Mouse (Mus musculus): Measurements from ENCODE around the gene Cpm. TPM values are rescaled to one million over a fixed set of nuclear protein-coding genes. Genes with fewer than 3 reads are reported as not detected.

The Cpm gene
- total and polyA plus RNA-seq, 3 experiments = 0.04 to 0.31 (median 0.17) TPM

DNA sequence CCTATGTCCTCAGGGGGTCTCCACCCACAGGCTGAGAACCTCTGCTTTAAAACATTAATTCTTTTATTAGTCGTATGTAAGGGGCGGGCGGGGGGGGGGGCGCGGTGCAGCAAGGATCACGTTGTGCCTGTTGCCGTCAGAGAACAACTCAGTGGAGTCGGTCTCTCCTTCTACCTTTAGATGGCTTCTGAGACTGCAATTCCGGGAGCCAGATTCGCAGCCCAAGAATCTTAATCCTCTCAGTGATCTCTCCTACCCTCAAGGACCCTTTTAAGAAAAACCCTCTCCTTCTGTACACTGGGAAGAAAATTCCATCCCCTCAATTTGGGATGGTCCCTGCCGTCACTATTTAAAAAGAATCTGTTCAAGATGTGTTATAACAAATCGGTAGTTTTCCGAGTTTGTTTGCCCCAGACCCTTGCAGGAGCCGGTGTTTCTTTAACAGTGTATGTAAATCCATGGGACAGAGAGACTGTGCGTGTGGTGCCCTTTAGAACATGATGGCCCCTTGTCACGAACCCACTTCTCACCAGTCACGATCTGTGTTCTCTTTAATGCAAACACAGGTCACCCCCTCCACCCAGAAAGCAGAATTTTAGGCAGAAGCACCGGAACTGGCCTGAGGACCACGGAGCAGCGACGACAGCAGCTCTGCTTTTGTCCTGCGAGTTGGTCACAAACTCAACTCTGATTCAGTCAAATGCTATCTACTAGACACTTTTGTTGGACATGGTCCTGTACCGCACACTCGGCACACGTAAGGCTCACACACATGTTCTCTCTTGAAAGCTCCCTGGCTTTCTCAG, 734 bp upstream of the Cpm start:
- H3K79me2 ChIP-seq (replicated peaks; ENCODE audit: control insufficient read depth, extremely low read depth, insufficient read depth, poor library complexity, severe bottlenecking) = no peaks in the 10 kb centered on the region
- dilution Hi-C loops (cut with MboI; ENCODE audit: extremely low pct_ligation_motif_present, extremely low pct_unique_long_range_greater_than_20kb, low sequenced_read_pairs) = no loop called here

DNA sequence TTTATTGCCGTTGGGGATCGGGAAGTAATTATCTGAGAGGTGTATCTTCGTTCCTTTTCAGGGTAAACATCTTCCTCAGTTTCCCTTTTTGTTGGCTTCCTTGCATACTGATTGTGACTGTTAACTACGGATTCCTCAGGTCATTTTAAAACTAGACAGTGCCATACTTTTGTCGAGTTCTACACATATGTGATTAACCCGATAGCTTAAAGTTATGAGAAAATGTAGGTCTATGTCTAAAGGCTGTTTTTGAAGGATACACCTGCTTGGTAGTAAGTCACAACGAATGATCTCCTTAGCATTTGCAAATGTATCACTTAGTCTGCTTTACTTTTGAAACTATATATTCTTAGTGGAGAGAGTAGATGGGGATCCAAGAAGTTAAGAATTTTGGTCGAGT, 876 bp downstream of the Cpm start:
- Histone ChIP-seq H3K36me3 (replicated peaks in 1 of 2; ENCODE audit: control insufficient read depth in 1 of 2, insufficient read depth in 1 of 2, low read length in 1 of 2) (no peaks in the 10 kb centered on the region), H3K9me3 (replicated peaks; ENCODE audit: low read length) (no peaks in the 10 kb centered on the region), H3K27me3 (replicated peaks) (peaks cover 41% of the 10 kb centered on the region), H3K4me2 (ENCODE audit: insufficient read depth, low read depth, poor library complexity, severe bottlenecking) (no peak overlapping the region), H3K27ac (ENCODE audit: insufficient read depth, low read depth) (no peak overlapping the region), H3K4me1 (ENCODE audit: control insufficient read depth in 1 of 2, insufficient read depth in 2 of 2) (peaks cover 10 to 18% of the 10 kb centered on the region in 2 experiments), H3K79me2 (replicated peaks; ENCODE audit: control insufficient read depth, extremely low read depth, insufficient read depth, poor library complexity, severe bottlenecking) (no peaks in the 10 kb centered on the region), H3K9ac (ENCODE audit: insufficient read depth, low read depth) (no peak overlapping the region), H3K4me3 (replicated peaks in 1 of 3; ENCODE audit: low read depth in 2 of 3, low read length in 2 of 3, poor library complexity in 1 of 3) (no peak overlapping the region)
- TF ChIP-seq KAT2A (IDR thresholded peaks at IDR 0.05; ENCODE audit: insufficient replicate concordance, low read length) = no peak
- no peak for TF ChIP-seq NRF1 (IDR thresholded peaks at IDR 0.05; ENCODE audit: low read depth, low read length)
- TF ChIP-seq ELF1 (IDR thresholded peaks at IDR 0.05; ENCODE audit: low read depth, low read length) = no peak
- TF ChIP-seq PAX5 (IDR thresholded peaks at IDR 0.05; ENCODE audit: low read length) = no peak
- TF ChIP-seq CHD1 (IDR thresholded peaks at IDR 0.05; ENCODE audit: low read depth, low read length) = no peak
- no peak for TF ChIP-seq ETS1 (conservative IDR thresholded peaks at IDR 0.05; ENCODE audit: low read depth, low read length)
- no peak for TF ChIP-seq SMC3 (IDR thresholded peaks at IDR 0.05; ENCODE audit: low read depth, low read length)
- TF ChIP-seq EP300 (IDR thresholded peaks at IDR 0.05; ENCODE audit: low read length) = no peak
- no peak for TF ChIP-seq MYC (IDR thresholded peaks at IDR 0.05; ENCODE audit: low read depth, low read length)
- no peak for TF ChIP-seq JUN (IDR thresholded peaks at IDR 0.05; ENCODE audit: insufficient read depth, low read depth, low read length)
- no peak for TF ChIP-seq USF1 (IDR thresholded peaks at IDR 0.05; ENCODE audit: low read depth, low read length)
- no peak for TF ChIP-seq CTCF (conservative IDR thresholded peaks at IDR 0.05 in 1 of 2, IDR thresholded peaks at IDR 0.05 in 1 of 2; ENCODE audit: low read depth in 2 of 2, low read length in 2 of 2)
- TF ChIP-seq TCF12 (IDR thresholded peaks at IDR 0.05; ENCODE audit: low read depth, low read length) = no peak
- in situ Hi-C loops (cut with MboI; ENCODE audit: low pct_ligation_motif_present, low pct_unique_long_range_greater_than_20kb, low sequenced_read_pairs) = no loop called here
- no peak for DNase-seq (ENCODE audit: extremely low read depth)
- dilution Hi-C loops (cut with MboI; ENCODE audit: extremely low pct_ligation_motif_present, extremely low pct_unique_long_range_greater_than_20kb, low sequenced_read_pairs) = no loop called here

More for the DNA sequence above, 734 bp upstream of the Cpm start:
- Histone ChIP-seq H3K4me3 (replicated peaks in 1 of 3; ENCODE audit: low read depth in 2 of 3, low read length in 2 of 3, poor library complexity in 1 of 3) (peak overlapping the region in 2 of 3 experiments; percentile 48 to 49), H3K9ac (ENCODE audit: insufficient read depth, low read depth) (no peak overlapping the region), H3K27me3 (replicated peaks) (peaks cover 41% of the 10 kb centered on the region), H3K27ac (ENCODE audit: insufficient read depth, low read depth) (no peak overlapping the region), H3K9me3 (replicated peaks; ENCODE audit: low read length) (no peaks in the 10 kb centered on the region), H3K4me1 (ENCODE audit: control insufficient read depth in 1 of 2, insufficient read depth in 2 of 2) (peaks cover 10 to 18% of the 10 kb centered on the region in 2 experiments), H3K4me2 (ENCODE audit: insufficient read depth, low read depth, poor library complexity, severe bottlenecking) (peak overlapping the region; percentile 87), H3K36me3 (replicated peaks in 1 of 2; ENCODE audit: control insufficient read depth in 1 of 2, insufficient read depth in 1 of 2, low read length in 1 of 2) (no peaks in the 10 kb centered on the region)
- no peak for DNase-seq (ENCODE audit: extremely low read depth)
- TF ChIP-seq NRF1 (IDR thresholded peaks at IDR 0.05; ENCODE audit: low read depth, low read length) (no peak), MYC (IDR thresholded peaks at IDR 0.05; ENCODE audit: low read depth, low read length) (no peak), IRF4 (IDR thresholded peaks at IDR 0.05; ENCODE audit: low read depth, low read length) (no peak), TCF12 (IDR thresholded peaks at IDR 0.05; ENCODE audit: low read depth, low read length) (no peak), POLR2AphosphoS2 (IDR thresholded peaks at IDR 0.05; ENCODE audit: low read depth, low read length) (no peak), RCOR1 (conservative IDR thresholded peaks at IDR 0.05; ENCODE audit: low read depth, low read length) (no peak), EP300 (IDR thresholded peaks at IDR 0.05; ENCODE audit: low read length) (no peak), ZC3H11A (IDR thresholded peaks at IDR 0.05; ENCODE audit: low read depth, low read length) (no peak), ZNF384 (IDR thresholded peaks at IDR 0.05; ENCODE audit: low read depth, low read length) (no peak), NELFE (IDR thresholded peaks at IDR 0.05; ENCODE audit: low read depth, low read length) (no peak), POLR2A (IDR thresholded peaks at IDR 0.05; ENCODE audit: low read depth, low read length) (no peak), GABPA (IDR thresholded peaks at IDR 0.05; ENCODE audit: insufficient replicate concordance, low read depth, low read length) (no peak), MXI1 (IDR thresholded peaks at IDR 0.05; ENCODE audit: low read depth, low read length) (no peak), MAFK (IDR thresholded peaks at IDR 0.05; ENCODE audit: insufficient replicate concordance, low read length) (no peak), UBTF (IDR thresholded peaks at IDR 0.05; ENCODE audit: low read depth, low read length) (no peak), MAX (IDR thresholded peaks at IDR 0.05; ENCODE audit: low read length) (no peak), USF2 (conservative IDR thresholded peaks at IDR 0.05; ENCODE audit: low read depth, low read length) (no peak), CHD1 (IDR thresholded peaks at IDR 0.05; ENCODE audit: low read depth, low read length) (no peak)
- in situ Hi-C loops (cut with MboI; ENCODE audit: low pct_ligation_motif_present, low pct_unique_long_range_greater_than_20kb, low sequenced_read_pairs) = no loop called here
